Mouse (Mus musculus): Measurements from ENCODE around the gene Sdk2. TPM values are rescaled to one million over a fixed set of nuclear protein-coding genes. Genes with fewer than 3 reads are reported as not detected.

Gene Sdk2
- polyA plus RNA-seq, 1 experiment from 2014 or later: 0.66 TPM

GRCm38 (mm10) chr11:113849322-113849721 lies 217.5 kb downstream of the Sdk2 start:
- ATAC-seq: no peak
- H3K36me3 ChIP-seq (ENCODE audit: insufficient read depth, low read length): no peaks in the 10 kb centered on the region
- H3K9ac ChIP-seq (replicated peaks; ENCODE audit: low read depth): no peak overlapping the region
- WGBS: 74% methylated on average over 7 of the region's 7 CpGs
- no peak overlapping the region for H3K4me3 ChIP-seq (ENCODE audit: low read depth, low read length)
- TF ChIP-seq CTCF (IDR thresholded peaks at IDR 0.05): no peak
- TF ChIP-seq EP300 (IDR thresholded peaks at IDR 0.05): no peak
- H3K4me1 ChIP-seq (ENCODE audit: insufficient read depth, low read depth, low read length): no peaks in the 10 kb centered on the region
- H3K9me3 ChIP-seq (ENCODE audit: low read length): no peaks in the 10 kb centered on the region
- H3K4me2 ChIP-seq (replicated peaks; ENCODE audit: low read depth, low read length): no peak overlapping the region
- DNase-seq (ENCODE audit: low spot score): no peak
- H3K27me3 ChIP-seq (replicated peaks; ENCODE audit: insufficient read depth, low read length): no peaks in the 10 kb centered on the region
- H3K27ac ChIP-seq (ENCODE audit: low read length): no peak overlapping the region

DNA sequence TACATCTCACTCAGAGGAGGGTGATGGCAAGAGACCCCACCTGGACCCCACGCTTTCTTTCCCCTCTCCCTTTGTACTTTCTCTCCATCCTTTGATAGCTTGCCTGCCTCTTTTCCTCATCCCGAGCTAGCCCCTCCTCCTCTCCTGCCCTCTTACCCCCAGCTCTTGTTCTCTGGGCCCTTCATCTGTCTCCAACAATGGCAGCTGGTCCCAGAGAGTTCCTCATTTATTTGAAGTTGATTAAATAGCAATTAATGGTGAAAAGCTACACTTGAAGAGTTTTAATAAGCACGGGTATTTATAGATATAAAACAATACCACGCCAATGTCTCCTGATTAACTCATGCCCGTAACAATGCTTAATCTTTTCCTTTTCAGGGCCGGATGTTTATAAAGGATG lies 222.9 kb downstream of the Sdk2 start:
- Histone ChIP-seq H3K36me3 (ENCODE audit: insufficient read depth, low read length) (no peaks in the 10 kb centered on the region), H3K4me3 (ENCODE audit: low read depth, low read length) (no peak overlapping the region), H3K9ac (replicated peaks; ENCODE audit: low read depth) (no peak overlapping the region), H3K9me3 (ENCODE audit: low read length) (no peaks in the 10 kb centered on the region), H3K27me3 (replicated peaks; ENCODE audit: insufficient read depth, low read length) (no peaks in the 10 kb centered on the region), H3K4me1 (ENCODE audit: insufficient read depth, low read depth, low read length) (no peaks in the 10 kb centered on the region), H3K27ac (ENCODE audit: low read length) (no peak overlapping the region), H3K4me2 (replicated peaks; ENCODE audit: low read depth, low read length) (no peak overlapping the region)
- TF ChIP-seq EP300 (IDR thresholded peaks at IDR 0.05) (no peak), CTCF (IDR thresholded peaks at IDR 0.05) (no peak)
- WGBS: 72% methylated on average over 6 of the region's 6 CpGs
- ATAC-seq: no peak
- no peak for DNase-seq (ENCODE audit: low spot score)

DNA sequence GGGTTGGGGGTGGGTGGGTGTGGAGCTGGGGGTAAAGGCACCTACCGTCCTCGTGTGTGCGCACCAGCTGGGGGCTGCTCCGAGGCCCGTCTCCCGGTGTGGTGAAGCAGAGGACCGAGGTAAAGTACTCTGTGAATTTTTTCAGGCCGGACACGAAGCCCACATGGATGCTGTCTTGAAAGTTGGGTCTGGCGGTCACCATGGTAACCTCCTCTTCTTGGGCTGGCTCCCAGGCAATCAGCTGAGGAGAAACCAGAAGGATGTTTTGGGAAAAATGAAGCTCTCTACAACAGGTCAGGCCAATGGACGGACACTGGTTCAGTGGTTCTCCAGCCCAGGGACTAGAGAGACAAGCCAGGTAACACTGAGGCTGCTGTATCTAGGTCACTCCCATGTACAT lies 224.0 kb downstream of the Sdk2 start:
- Histone ChIP-seq H3K27ac (ENCODE audit: low read length) (no peak overlapping the region), H3K27me3 (replicated peaks; ENCODE audit: insufficient read depth, low read length) (no peaks in the 10 kb centered on the region), H3K4me2 (replicated peaks; ENCODE audit: low read depth, low read length) (no peak overlapping the region), H3K4me3 (ENCODE audit: low read depth, low read length) (no peak overlapping the region), H3K9me3 (ENCODE audit: low read length) (no peaks in the 10 kb centered on the region), H3K9ac (replicated peaks; ENCODE audit: low read depth) (no peak overlapping the region), H3K36me3 (ENCODE audit: insufficient read depth, low read length) (no peaks in the 10 kb centered on the region), H3K4me1 (ENCODE audit: insufficient read depth, low read depth, low read length) (no peaks in the 10 kb centered on the region)
- TF ChIP-seq EP300 (IDR thresholded peaks at IDR 0.05): no peak
- TF ChIP-seq CTCF (IDR thresholded peaks at IDR 0.05): no peak
- DNase-seq (ENCODE audit: low spot score) (no peak), ATAC-seq (no peak)
- WGBS: 86% methylated on average over 11 of the region's 11 CpGs

DNA sequence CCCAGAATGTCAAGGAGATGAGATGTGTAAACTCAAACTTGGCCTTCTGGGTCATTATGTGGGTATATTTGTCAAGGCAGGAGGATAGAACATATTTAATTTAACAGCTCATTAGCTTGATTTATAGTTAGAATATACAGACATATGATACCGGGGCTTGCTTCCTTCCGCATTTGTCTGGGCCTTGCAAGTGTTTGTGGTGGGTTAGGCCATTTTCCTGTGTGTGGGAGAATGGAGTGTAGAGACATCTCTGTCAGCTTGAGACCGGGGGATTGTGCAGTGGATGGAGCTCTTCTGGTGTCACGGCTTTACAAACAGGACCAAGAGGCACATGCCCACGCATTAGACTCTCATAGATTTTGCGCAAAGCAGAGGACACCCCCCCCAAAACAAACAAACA lies 235.2 kb downstream of the Sdk2 start:
- ATAC-seq (no peak), DNase-seq (ENCODE audit: low spot score) (no peak)
- no peak overlapping the region for H3K27ac ChIP-seq (ENCODE audit: low read length)
- no peaks in the 10 kb centered on the region for H3K27me3 ChIP-seq (replicated peaks; ENCODE audit: insufficient read depth, low read length)
- no peaks in the 10 kb centered on the region for H3K4me1 ChIP-seq (ENCODE audit: insufficient read depth, low read depth, low read length)
- H3K36me3 ChIP-seq (ENCODE audit: insufficient read depth, low read length): no peaks in the 10 kb centered on the region
- H3K4me2 ChIP-seq (replicated peaks; ENCODE audit: low read depth, low read length): no peak overlapping the region
- H3K4me3 ChIP-seq (ENCODE audit: low read depth, low read length): no peak overlapping the region
- 57% methylated on average over 6 of the region's 6 CpGs for WGBS
- no peak for TF ChIP-seq CTCF (IDR thresholded peaks at IDR 0.05)
- no peak for TF ChIP-seq EP300 (IDR thresholded peaks at IDR 0.05)
- no peak overlapping the region for H3K9ac ChIP-seq (replicated peaks; ENCODE audit: low read depth)
- no peaks in the 10 kb centered on the region for H3K9me3 ChIP-seq (ENCODE audit: low read length)

DNA sequence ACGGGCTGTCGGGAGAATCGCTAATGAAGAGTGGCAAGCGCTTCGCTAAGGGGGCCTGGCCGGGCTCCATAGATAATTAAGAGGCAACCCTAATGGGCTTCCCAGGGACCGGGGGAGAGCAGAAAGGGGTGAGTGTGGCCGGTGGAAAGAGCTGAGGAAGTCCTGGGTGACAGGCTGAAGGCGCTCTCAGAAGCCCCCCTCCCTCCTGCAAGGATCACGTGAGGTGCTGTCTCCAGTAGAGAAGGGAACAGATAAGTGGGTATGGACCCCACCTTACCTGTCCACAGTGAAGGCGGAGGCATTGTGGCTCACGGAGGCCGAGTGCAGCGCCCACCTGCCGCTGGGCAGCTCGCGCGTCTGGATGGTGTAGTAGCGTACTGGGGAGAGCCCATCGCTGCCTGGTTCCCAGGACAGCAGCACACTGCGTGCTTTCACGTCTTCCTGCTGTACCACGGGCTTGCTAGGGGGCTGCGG lies 238.7 kb downstream of the Sdk2 start:
- no peaks in the 10 kb centered on the region for H3K36me3 ChIP-seq (ENCODE audit: insufficient read depth, low read length)

GRCm38 (mm10) chr11:113820005-113820404 lies 246.8 kb downstream of the Sdk2 start:
- WGBS: 67% methylated on average over 10 of the region's 10 CpGs
- H3K4me3 ChIP-seq (ENCODE audit: low read depth, low read length): no peak overlapping the region
- no peak for DNase-seq (ENCODE audit: low spot score)
- ATAC-seq: no peak
- no peaks in the 10 kb centered on the region for H3K36me3 ChIP-seq (ENCODE audit: insufficient read depth, low read length)
- no peaks in the 10 kb centered on the region for H3K9me3 ChIP-seq (ENCODE audit: low read length)
- H3K9ac ChIP-seq (replicated peaks; ENCODE audit: low read depth): no peak overlapping the region
- no peak overlapping the region for H3K4me2 ChIP-seq (replicated peaks; ENCODE audit: low read depth, low read length)
- H3K4me1 ChIP-seq (ENCODE audit: insufficient read depth, low read depth, low read length): no peaks in the 10 kb centered on the region
- H3K27ac ChIP-seq (ENCODE audit: low read length): no peak overlapping the region
- no peaks in the 10 kb centered on the region for H3K27me3 ChIP-seq (replicated peaks; ENCODE audit: insufficient read depth, low read length)
- TF ChIP-seq CTCF (IDR thresholded peaks at IDR 0.05) (no peak), EP300 (IDR thresholded peaks at IDR 0.05) (no peak)

More for the DNA sequence above, 238.7 kb downstream of the Sdk2 start:
- Histone ChIP-seq H3K27me3 (replicated peaks; ENCODE audit: insufficient read depth, low read length) (no peaks in the 10 kb centered on the region), H3K9me3 (ENCODE audit: low read length) (no peaks in the 10 kb centered on the region), H3K4me2 (replicated peaks; ENCODE audit: low read depth, low read length) (no peak overlapping the region), H3K9ac (replicated peaks; ENCODE audit: low read depth) (no peak overlapping the region), H3K4me3 (ENCODE audit: low read depth, low read length) (no peak overlapping the region), H3K4me1 (ENCODE audit: insufficient read depth, low read depth, low read length) (no peaks in the 10 kb centered on the region), H3K27ac (ENCODE audit: low read length) (no peak overlapping the region)
- WGBS: 52% methylated on average over 23 of the region's 24 CpGs
- DNase-seq (ENCODE audit: low spot score) (no peak), ATAC-seq (no peak)
- TF ChIP-seq EP300 (IDR thresholded peaks at IDR 0.05) (no peak), CTCF (IDR thresholded peaks at IDR 0.05) (no peak)

DNA sequence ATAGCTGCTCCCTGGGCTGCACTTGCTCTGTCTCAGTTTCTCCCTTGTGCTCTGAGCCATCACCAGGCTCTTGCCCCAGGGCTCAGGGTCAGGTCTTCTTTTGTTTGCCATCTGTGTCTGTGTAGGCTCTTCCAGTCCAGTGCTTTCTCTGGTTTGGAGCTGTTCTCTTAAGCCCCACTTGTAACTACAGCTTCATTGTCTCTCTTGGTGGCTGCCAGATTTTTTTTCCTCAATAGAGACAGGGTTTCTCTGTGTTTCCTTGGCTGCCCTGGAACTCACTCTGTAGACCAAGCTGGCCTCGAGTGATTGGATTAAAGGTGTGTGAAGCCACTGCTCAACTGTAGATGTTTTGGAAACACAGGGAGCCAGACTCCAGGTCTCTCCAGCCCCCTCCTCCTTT lies 247.8 kb downstream of the Sdk2 start:
- ATAC-seq (no peak), DNase-seq (ENCODE audit: low spot score) (no peak)
- Histone ChIP-seq H3K9ac (replicated peaks; ENCODE audit: low read depth) (no peak overlapping the region), H3K36me3 (ENCODE audit: insufficient read depth, low read length) (no peaks in the 10 kb centered on the region), H3K4me1 (ENCODE audit: insufficient read depth, low read depth, low read length) (no peaks in the 10 kb centered on the region), H3K27me3 (replicated peaks; ENCODE audit: insufficient read depth, low read length) (no peaks in the 10 kb centered on the region), H3K4me3 (ENCODE audit: low read depth, low read length) (no peak overlapping the region), H3K27ac (ENCODE audit: low read length) (no peak overlapping the region), H3K4me2 (replicated peaks; ENCODE audit: low read depth, low read length) (no peak overlapping the region), H3K9me3 (ENCODE audit: low read length) (no peaks in the 10 kb centered on the region)
- 18% methylated on average over 1 of the region's 1 CpGs for WGBS
- TF ChIP-seq EP300 (IDR thresholded peaks at IDR 0.05) (no peak), CTCF (IDR thresholded peaks at IDR 0.05) (no peak)
